26 mouse cellular contexts compared by ENCODE assay signal in genomic region chr12:111970085-111970484, GRCm38 (mm10). TPM values are rescaled to one million over a fixed set of nuclear protein-coding genes. Genes with fewer than 3 reads are reported as not detected.
"Had no signal": no experiment of that assay in that cellular context is flagged by ENCODE, and none has a peak within 500 bp of the region (broad histone marks: within the 10 kb centered on the region; RNA-seq: fewer than 3 reads in every experiment).

No protein-coding gene starts in this region.

- DNase-seq: retina, postnatal 1 day; right cerebral cortex, adult 18-20 months; right cerebral cortex, postnatal 14 days; right cerebral cortex, postnatal 25 days; right cerebral cortex, postnatal 4 days; spleen, adult 18-20 months; thymus, adult 18-20 months; thymus, adult 2 months; thymus, postnatal 14 days; thymus, postnatal 25 days; thymus, postnatal 36 days; thymus, postnatal 4 days had no signal

- H3K27me3 ChIP-seq: neural tube, embryonic 12.5 days; neural tube, embryonic 13.5 days; neural tube, embryonic 15.5 days; stomach, embryonic 15.5 days had no signal

- H3K4me3 ChIP-seq: neural tube, embryonic 12.5 days; neural tube, embryonic 13.5 days; neural tube, embryonic 15.5 days; stomach, embryonic 15.5 days had no signal

- H3K27ac ChIP-seq: neural tube, embryonic 12.5 days; neural tube, embryonic 13.5 days; neural tube, embryonic 15.5 days; stomach, embryonic 15.5 days; stomach, postnatal 0 days had no signal

- H3K9ac ChIP-seq: neural tube, embryonic 12.5 days; neural tube, embryonic 13.5 days; neural tube, embryonic 15.5 days; stomach, embryonic 15.5 days had no signal

- H3K4me2 ChIP-seq: neural tube, embryonic 12.5 days; neural tube, embryonic 13.5 days; neural tube, embryonic 15.5 days; stomach, embryonic 15.5 days had no signal

- H3K9me3 ChIP-seq: neural tube, embryonic 12.5 days; neural tube, embryonic 13.5 days; neural tube, embryonic 15.5 days; stomach, embryonic 15.5 days had no signal

- H3K36me3 ChIP-seq: neural tube, embryonic 12.5 days; neural tube, embryonic 13.5 days; neural tube, embryonic 15.5 days; stomach, embryonic 15.5 days had no signal

RNA-seq across cellular contexts. Expression of gene Tdrd9, which starts 1.3 kb away (rescaled TPM):
- total RNA-seq: neutrophil, adult 5-6 weeks had no signal
- polyA plus RNA-seq: spleen, adult 2 months had no signal

RNA-seq across cellular contexts. Expression of gene Rd3l, which starts 11.0 kb away (rescaled TPM):
- total RNA-seq: neutrophil, adult 5-6 weeks had no signal
- polyA plus RNA-seq: neural tube, embryonic 11.5 days; neural tube, embryonic 12.5 days; neural tube, embryonic 13.5 days; neural tube, embryonic 14.5 days; neural tube, embryonic 15.5 days; small intestine, adult 2 months; spleen, adult 2 months; stomach, embryonic 14.5 days; stomach, embryonic 15.5 days; stomach, embryonic 16.5 days; thymus, adult 2 months; thymus, postnatal 0 days; urinary bladder, adult 2 months had no signal
